Mouse (Mus musculus): ENCODE data around the gene Rhbg.

- no peak for TF ChIP-seq CTCF (IDR thresholded peaks at IDR 0.05; ENCODE audit: control insufficient read depth, insufficient read depth, insufficient read length)
- no peak for TF ChIP-seq CEBPB (IDR thresholded peaks at IDR 0.05; ENCODE audit: low read depth)
- no peak for TF ChIP-seq USF1 (IDR thresholded peaks at IDR 0.05; ENCODE audit: low read depth)
- TF ChIP-seq MYOG (IDR thresholded peaks at IDR 0.05; ENCODE audit: control insufficient read depth, extremely low read depth, insufficient read length): no peak
- no peak for TF ChIP-seq MYOD1 (IDR thresholded peaks at IDR 0.05; ENCODE audit: control insufficient read depth, insufficient read length, low read depth)
- TF ChIP-seq MAX (IDR thresholded peaks at IDR 0.05): peak; percentile 80
- TF ChIP-seq FOSL1 (IDR thresholded peaks at IDR 0.05; ENCODE audit: insufficient read depth, low read length, poor library complexity, severe bottlenecking): no peak
These were observed 33.7 kb downstream of the Rhbg start for GRCm38 (mm10) chr3:88220842-88221241.

Data from C2C12 (cell line).